Mouse (Mus musculus) heart, adult 2 months (tissue): ENCODE results near the gene Wdr26.

ENCODE experiments used
- CTCF ChIP-seq: fragments of 200-600 bp; IDR thresholded peaks from 2 replicates; pipeline ENCODE4 v1.8.1; 2022; ENCODE audit warnings: antibody characterized with exemption, mild to moderate bottlenecking, moderate library complexity
- EP300 ChIP-seq: fragments of 200-500 bp; IDR thresholded peaks from 2 replicates; pipeline ENCODE4 v1.6.1; 2011; ENCODE audit warnings: low read depth, low read length, control low read depth; ENCODE audit not compliant: insufficient read depth
- POLR2A ChIP-seq: fragments of 200-500 bp; IDR thresholded peaks from 2 replicates; pipeline ENCODE4 v1.6.1; 2011; ENCODE audit warnings: mild to moderate bottlenecking, low read depth, low read length, control low read depth; ENCODE audit not compliant: insufficient read depth

GRCm38 (mm10) chr1:181138730-181139129 is 73.1 kb downstream of the Wdr26 start:
- no peak for TF ChIP-seq CTCF
- no peak for TF ChIP-seq POLR2A
- TF ChIP-seq EP300 = no peak
